Mouse (Mus musculus): Measurements from ENCODE around the gene Ifit3b.
"Not testable (repeated sequence)": the region's sequence is repeated elsewhere in the genome, so short reads cannot be mapped to it uniquely, and the experiment has no call there.

The Ifit3b gene

GRCm38 (mm10) chr19:34607237-34608051, at the start of gene Ifit3b:
Gene Ifit3b, plus strand, starts transcription at chr19:34607970.
- DNase-seq (ENCODE audit: low spot score in 2 of 2) = not testable (repeated sequence)

- DNase-seq (ENCODE audit: low spot score in 2 of 2) = no peak
Measured at GRCm38 (mm10) chr19:34562556-34562955, 45.2 kb upstream of the Ifit3b start.

- DNase-seq (ENCODE audit: low spot score in 2 of 2) = no peak
Measured at GRCm38 (mm10) chr19:34566178-34566784, 41.5 kb upstream of the Ifit3b start.

- DNase-seq (ENCODE audit: low spot score in 2 of 2) = no peak
Measured at GRCm38 (mm10) chr19:34568988-34569895, 38.5 kb upstream of the Ifit3b start.

GRCm38 (mm10) chr19:34569896-34570476, 37.8 kb upstream of the Ifit3b start:
- DNase-seq (ENCODE audit: low spot score in 2 of 2) = no peak

GRCm38 (mm10) chr19:34571080-34571479, 36.7 kb upstream of the Ifit3b start:
- no peak for DNase-seq (ENCODE audit: low spot score in 2 of 2)

GRCm38 (mm10) chr19:34573650-34574049, 34.1 kb upstream of the Ifit3b start:
- DNase-seq (ENCODE audit: low spot score in 2 of 2) = no peak

GRCm38 (mm10) chr19:34577121-34577520, 30.6 kb upstream of the Ifit3b start:
- no peak for DNase-seq (ENCODE audit: low spot score in 2 of 2)

GRCm38 (mm10) chr19:34582696-34583095, 25.1 kb upstream of the Ifit3b start:
- DNase-seq (ENCODE audit: low spot score in 2 of 2) = not testable (repeated sequence)

GRCm38 (mm10) chr19:34583126-34583766, 24.5 kb upstream of the Ifit3b start, which contains the start of gene Ifit3:
Gene Ifit3, plus strand, starts transcription at chr19:34583531.
- DNase-seq (ENCODE audit: low spot score in 2 of 2) = not testable (repeated sequence)

GRCm38 (mm10) chr19:34585740-34586458, 21.9 kb upstream of the Ifit3b start:
- DNase-seq (ENCODE audit: low spot score in 2 of 2) = not testable (repeated sequence)

GRCm38 (mm10) chr19:34587898-34588692, 19.7 kb upstream of the Ifit3b start:
- not testable (repeated sequence) for DNase-seq (ENCODE audit: low spot score in 2 of 2)

- no peak for DNase-seq (ENCODE audit: low spot score in 2 of 2)
Measured at GRCm38 (mm10) chr19:34588959-34589358, 18.8 kb upstream of the Ifit3b start.

- no peak for DNase-seq (ENCODE audit: low spot score in 2 of 2)
Measured at GRCm38 (mm10) chr19:34593456-34593855, 14.3 kb upstream of the Ifit3b start.

GRCm38 (mm10) chr19:34594523-34594922, 13.2 kb upstream of the Ifit3b start:
- not testable (repeated sequence) for DNase-seq (ENCODE audit: low spot score in 2 of 2)

GRCm38 (mm10) chr19:34596811-34597210, 11.0 kb upstream of the Ifit3b start:
- no peak for DNase-seq (ENCODE audit: low spot score in 2 of 2)

- no peak for DNase-seq (ENCODE audit: low spot score in 2 of 2)
Measured at GRCm38 (mm10) chr19:34598341-34598740, 9.4 kb upstream of the Ifit3b start.

- not testable (repeated sequence) for DNase-seq (ENCODE audit: low spot score in 2 of 2)
Measured at GRCm38 (mm10) chr19:34599250-34599649, 8.5 kb upstream of the Ifit3b start.

- DNase-seq (ENCODE audit: low spot score in 2 of 2) = not testable (repeated sequence)
Measured at GRCm38 (mm10) chr19:34601888-34602287, 5.9 kb upstream of the Ifit3b start, which contains the start of gene Ifit1bl1. Gene Ifit1bl1, minus strand, starts transcription at chr19:34601956.
